Mouse (Mus musculus) T-helper 17 cell (primary cell): ENCODE results near the gene Ptpn12.

Experiments
- in situ Hi-C, 2 experiments: fragments of 300-600 bp; cut with MboI, MseI; formaldehyde crosslinking; loops; 1 replicate in 1 of 2; 2 replicates in 1 of 2; pipeline ENCODE4 v1.15.1; 2025; ENCODE audit warnings: high pct_unique_total_duplicates in 2 of 2

Gene Ptpn12

GRCm38 (mm10) chr5:21033382-21034056 lies 22.2 kb downstream of the Ptpn12 start:
- in situ Hi-C loops: no loop called here

- in situ Hi-C loops: no loop called here
Observed at GRCm38 (mm10) chr5:21032626-21033025, 23.1 kb downstream of the Ptpn12 start.

DNA sequence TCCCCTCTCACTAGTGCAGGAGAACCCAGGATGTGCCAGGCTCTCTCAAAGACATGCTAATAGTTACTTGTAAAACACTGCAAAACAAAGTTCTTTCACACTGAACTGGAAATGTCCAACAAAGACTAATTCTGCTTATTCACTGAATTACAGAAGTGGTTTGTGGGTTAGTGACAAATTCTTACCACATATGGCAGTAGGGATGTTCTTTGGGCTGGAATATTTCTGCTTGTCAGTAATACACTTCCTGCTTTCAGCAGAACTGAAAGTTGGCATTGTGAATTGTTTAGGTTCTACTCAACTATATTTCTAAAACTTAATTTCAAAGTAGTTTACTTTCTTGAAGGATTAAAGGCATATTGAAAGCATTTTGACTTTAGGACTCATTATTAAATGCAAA lies 25.5 kb downstream of the Ptpn12 start:
- in situ Hi-C loops: no loop called here

DNA sequence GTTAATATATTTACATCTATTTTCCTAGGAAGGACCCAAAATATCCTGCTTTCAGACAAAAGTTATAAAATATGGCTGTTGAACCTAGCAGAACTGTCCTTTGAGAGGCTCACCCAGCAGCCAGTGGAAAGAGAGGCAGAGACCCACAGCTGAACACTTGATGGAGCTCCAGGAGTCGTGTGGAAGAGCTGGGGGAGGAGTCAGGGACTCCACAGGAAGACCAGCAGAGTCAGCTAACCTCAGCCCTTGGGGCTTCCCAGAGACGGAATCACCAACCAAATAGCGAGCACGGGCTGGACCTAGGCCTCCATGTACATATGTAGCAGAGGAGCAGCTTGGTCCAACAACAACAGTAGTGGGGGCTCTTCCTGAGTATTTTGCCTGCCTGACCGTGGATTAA lies 38.6 kb downstream of the Ptpn12 start:
- in situ Hi-C loops: no loop called here

- in situ Hi-C loops: no loop called here
Observed at GRCm38 (mm10) chr5:21010908-21011307, 44.8 kb downstream of the Ptpn12 start.

GRCm38 (mm10) chr5:21002723-21003122 lies 53.0 kb downstream of the Ptpn12 start:
- in situ Hi-C loops: no loop called here

- in situ Hi-C loops: no loop called here
Observed at GRCm38 (mm10) chr5:21001622-21002315, 53.9 kb downstream of the Ptpn12 start.

DNA sequence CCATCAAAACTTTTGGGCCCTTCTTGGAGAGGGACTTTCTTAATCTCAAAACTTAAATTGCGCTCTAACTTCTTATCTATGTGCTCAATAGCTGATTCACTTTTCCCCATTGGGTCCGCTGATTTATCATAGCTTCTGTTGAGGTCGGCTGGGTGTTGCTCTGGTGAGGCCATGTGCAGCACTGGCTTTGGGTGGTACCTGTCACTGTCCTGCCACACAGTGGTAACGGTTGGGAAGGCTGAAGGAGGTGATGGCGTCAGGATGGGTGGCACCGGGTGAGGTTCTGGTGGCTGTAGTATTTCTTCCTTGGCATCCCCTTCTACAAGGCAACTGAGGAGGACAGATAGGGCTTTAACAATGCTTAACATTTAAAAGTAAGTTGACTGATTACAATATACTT lies 57.3 kb downstream of the Ptpn12 start:
- in situ Hi-C loops: no loop called here

- in situ Hi-C loops: no loop called here
Observed at GRCm38 (mm10) chr5:20997555-20997954, 58.2 kb downstream of the Ptpn12 start.

DNA sequence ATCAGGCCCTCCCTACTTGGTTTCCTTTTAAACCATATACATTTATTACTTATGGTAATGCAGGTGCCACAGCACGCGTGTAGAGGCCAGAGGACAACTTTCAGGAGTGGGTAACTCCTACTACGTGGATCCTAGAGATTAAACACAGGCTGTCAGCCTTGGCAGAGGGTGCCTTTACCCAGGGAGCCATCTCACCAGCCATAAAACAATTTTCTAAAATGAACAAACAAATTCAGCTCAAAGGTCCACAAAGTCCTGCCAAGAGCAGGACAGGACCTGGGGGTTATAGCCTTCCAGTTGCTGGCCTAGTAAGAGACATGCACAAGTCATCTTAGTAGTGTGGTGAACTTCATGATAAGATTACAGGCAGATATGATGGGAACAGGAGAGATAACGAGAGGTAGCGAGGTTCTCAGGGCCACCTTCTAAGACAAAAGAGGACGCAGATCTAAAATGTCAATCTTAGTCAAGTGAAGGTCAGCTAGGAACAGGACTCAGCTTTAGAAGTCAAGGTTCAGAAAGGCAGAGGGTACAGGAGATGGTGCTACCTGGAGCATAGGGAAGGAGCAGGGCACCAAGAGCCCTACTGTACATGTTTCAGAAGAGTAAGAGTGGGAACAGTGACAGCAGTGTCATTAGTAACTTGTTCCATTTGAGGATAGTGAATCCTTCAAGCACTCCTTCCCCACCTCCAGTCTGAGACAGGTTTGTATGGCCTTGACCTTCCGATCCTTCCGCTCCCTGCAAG lies 65.5 kb downstream of the Ptpn12 start:
- in situ Hi-C loops: no loop called here

DNA sequence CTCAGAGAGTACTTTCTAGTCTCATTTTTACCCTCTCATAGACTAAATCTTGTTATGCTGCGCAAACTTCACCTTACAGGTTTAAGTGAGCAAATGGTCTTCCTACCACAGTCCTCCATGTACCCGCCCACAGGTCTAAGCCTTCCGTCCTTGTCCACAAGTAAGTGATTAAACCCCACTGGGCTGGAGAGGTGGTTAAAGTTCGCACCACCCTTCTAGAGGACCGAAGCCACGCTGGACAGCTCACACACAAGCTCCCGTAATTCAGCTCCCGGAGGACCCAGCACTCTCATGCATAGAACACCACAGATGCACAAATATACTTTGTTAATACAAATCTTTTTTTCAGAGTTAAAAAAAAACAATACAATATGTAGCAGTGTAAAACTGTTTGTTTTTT lies 69.4 kb downstream of the Ptpn12 start:
- in situ Hi-C loops: no loop called here

DNA sequence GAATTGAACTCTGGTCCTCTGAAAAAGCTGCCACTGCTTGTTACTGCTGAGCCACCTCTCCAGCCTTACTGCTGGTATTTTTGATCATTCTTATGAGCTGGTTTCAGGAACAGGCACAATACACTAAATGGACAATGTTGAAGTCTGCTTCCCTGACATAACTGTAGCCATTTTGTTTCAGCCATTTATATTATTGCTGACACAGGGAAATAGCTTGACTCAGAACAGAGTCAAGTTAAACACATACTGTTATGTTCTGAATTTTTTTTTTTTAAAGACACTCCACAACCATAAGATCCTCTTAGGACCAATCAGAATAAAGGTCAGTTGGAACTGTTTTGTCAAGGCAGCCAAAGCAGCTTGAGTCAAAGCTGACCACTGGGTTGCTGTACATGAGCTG lies 72.2 kb downstream of the Ptpn12 start:
- in situ Hi-C loops: no loop called here

GRCm38 (mm10) chr5:20974690-20975089 lies 81.0 kb downstream of the Ptpn12 start:
- in situ Hi-C loops: no loop called here

DNA sequence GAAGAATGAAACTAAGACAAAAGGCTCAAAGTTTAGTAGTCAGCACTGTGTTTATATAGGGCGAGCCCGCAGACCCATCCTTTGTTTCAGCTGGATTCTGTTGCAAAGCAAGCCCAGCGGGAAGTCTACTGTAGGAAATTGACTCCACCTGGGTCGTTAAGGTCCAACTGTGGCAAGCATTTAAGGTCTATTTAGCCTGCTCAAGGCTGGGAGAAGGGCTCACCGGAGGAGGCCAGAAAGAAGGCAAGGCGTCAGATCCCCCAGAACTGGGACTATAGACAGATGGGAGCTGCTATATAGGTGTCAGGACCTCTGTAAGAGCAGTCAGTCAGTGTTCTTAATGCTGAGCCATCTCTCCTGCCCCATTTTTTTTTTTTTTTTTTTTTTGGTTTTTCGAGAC lies 81.7 kb downstream of the Ptpn12 start:
- in situ Hi-C loops: no loop called here

- in situ Hi-C loops: no loop called here
Observed at GRCm38 (mm10) chr5:20973069-20973468, 82.6 kb downstream of the Ptpn12 start.

GRCm38 (mm10) chr5:20968963-20969362 lies 86.7 kb downstream of the Ptpn12 start:
- in situ Hi-C loops: loop anchor here in 1 of 2 experiments (10.0 kb wide), 1 partner anchor 194 kb away; no protein-coding TSS in a partner anchor

DNA sequence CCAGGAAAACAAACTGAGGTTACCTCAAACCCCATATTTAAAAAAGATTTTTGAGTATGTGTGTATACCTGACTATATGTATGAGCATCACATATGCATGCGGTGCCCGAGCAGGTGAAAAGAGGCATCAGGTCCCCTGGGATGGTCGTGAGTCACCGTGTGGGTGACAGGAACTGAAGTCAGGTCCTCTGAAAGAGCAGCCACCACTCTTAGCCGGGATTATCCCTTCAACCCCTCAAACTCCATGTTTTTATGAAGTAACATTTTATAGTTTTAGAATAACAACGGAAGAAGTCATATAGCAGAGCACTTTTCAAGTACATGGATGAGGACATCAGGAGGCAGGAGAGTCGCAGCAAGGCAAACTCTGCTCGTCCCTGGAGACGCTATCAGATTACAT lies 87.2 kb downstream of the Ptpn12 start:
- in situ Hi-C loops: loop anchor here in 1 of 2 experiments (10.0 kb wide), 1 partner anchor 194 kb away; no protein-coding TSS in a partner anchor

GRCm38 (mm10) chr5:20967942-20968341 lies 87.8 kb downstream of the Ptpn12 start:
- in situ Hi-C loops: loop anchor here in 1 of 2 experiments (10.0 kb wide), 1 partner anchor 193 kb away; no protein-coding TSS in a partner anchor

GRCm38 (mm10) chr5:20964446-20964845 lies 91.3 kb downstream of the Ptpn12 start:
- in situ Hi-C loops: loop anchor here in 1 of 2 experiments (5.0 to 10.0 kb wide), 2 partner anchors 52 to 190 kb away; no protein-coding TSS in a partner anchor

GRCm38 (mm10) chr5:20963295-20963694 lies 92.4 kb downstream of the Ptpn12 start:
- in situ Hi-C loops: loop anchor here in 1 of 2 experiments (5.0 to 10.0 kb wide), 2 partner anchors 51 to 188 kb away; no protein-coding TSS in a partner anchor

- in situ Hi-C loops: loop anchor here in 1 of 2 experiments (5.0 to 10.0 kb wide), 2 partner anchors 49 to 186 kb away; no protein-coding TSS in a partner anchor
Observed at GRCm38 (mm10) chr5:20960927-20961326, 94.8 kb downstream of the Ptpn12 start.

- in situ Hi-C loops: loop anchor here in 1 of 2 experiments (5.0 to 10.0 kb wide), 2 partner anchors 44 to 99 kb away; partner anchors contain the start of gene Ptpn12
Observed at GRCm38 (mm10) chr5:20956298-20956697, 99.4 kb downstream of the Ptpn12 start, which contains the start of gene Rsbn1l. TSS of gene Rsbn1l (minus strand) at chr5:20956398.
